Mouse (Mus musculus): ENCODE measurements around the gene Sh3d19. TPM values are rescaled to one million over a fixed set of nuclear protein-coding genes. Genes with fewer than 3 reads are reported as not detected.
"Not testable (repeated sequence)": the region's sequence is repeated elsewhere in the genome, so short reads cannot be mapped to it uniquely, and the experiment has no call there.

The Sh3d19 gene
- polyA plus RNA-seq, 1 experiment from 2014 or later: 23.0 TPM

DNA sequence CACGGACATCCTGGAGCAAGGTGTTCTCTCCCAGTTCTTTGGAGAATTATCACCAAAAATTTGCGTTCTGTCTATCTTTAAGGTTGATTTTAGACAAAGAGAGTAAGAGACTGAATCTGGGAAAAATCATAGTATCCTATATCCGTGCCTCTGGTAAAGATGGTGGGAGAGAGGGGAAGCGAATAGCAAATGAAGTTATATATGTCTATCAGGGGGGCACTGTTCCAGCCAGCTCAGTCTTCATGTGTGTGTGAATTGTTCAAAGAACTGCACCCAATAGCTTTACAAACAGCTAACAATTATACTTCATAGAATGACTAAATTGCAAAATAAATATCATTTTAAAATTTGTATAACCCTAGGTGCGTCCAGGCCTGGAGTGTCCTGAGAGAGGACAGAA lies 123.0 kb downstream of the Sh3d19 start:
- H3K36me3 ChIP-seq (ENCODE audit: control insufficient read depth, insufficient read depth, low read length): peaks cover 6% of the 10 kb centered on the region; the same call in 1 of the 2 replicates
- WGBS: 88% methylated on average over 5 of the region's 5 CpGs
- H3K27ac ChIP-seq (replicated peaks): no peak overlapping the region

DNA sequence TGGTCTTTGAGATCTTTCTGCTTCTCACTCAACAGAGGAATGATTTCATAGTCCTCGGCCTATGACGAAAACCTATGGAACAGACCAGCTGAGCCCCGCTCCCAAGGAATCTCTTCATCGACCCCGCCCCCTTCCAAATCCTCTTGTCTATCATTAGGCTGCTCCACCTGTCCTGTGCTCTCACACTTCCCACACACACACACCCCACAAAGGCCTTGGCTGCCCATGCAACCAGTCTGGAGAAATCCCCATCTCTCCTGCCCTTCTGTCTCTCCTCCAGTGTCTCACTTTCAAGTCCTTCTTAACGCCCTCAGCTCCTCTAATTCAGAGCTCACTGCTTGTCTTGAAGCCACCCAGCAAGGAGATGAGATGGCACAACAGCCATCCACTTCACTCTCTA lies 131.0 kb downstream of the Sh3d19 start:
- H3K4me1 ChIP-seq (replicated peaks; ENCODE audit: control insufficient read depth, insufficient read depth): no peaks in the 10 kb centered on the region
- ATAC-seq (ENCODE audit: low FRiP score, low TSS enrichment) (no peak), DNase-seq (ENCODE audit: low spot score) (no peak)
- no peak overlapping the region for H3K9ac ChIP-seq (ENCODE audit: low read length)
- WGBS: 88% methylated on average over 6 of the region's 6 CpGs
- H3K27ac ChIP-seq (replicated peaks): no peak overlapping the region
- H3K36me3 ChIP-seq (ENCODE audit: control insufficient read depth, insufficient read depth, low read length): peaks cover 7% of the 10 kb centered on the region
- H3K4me3 ChIP-seq (ENCODE audit: low read depth, low read length): no peak overlapping the region
- H3K9me3 ChIP-seq (ENCODE audit: control insufficient read depth, low read length): no peaks in the 10 kb centered on the region
- TF ChIP-seq CTCF (IDR thresholded peaks at IDR 0.05; ENCODE audit: low read depth) (no peak), EP300 (optimal IDR thresholded peaks at IDR 0.05) (no peak)
- no peak overlapping the region for H3K4me2 ChIP-seq (replicated peaks; ENCODE audit: low read depth)
- H3K27me3 ChIP-seq (ENCODE audit: control insufficient read depth, insufficient read depth, low read length): no peaks in the 10 kb centered on the region

More for the DNA sequence above, 123.0 kb downstream of the Sh3d19 start:
- ATAC-seq (ENCODE audit: low FRiP score, low TSS enrichment): no peak
- Histone ChIP-seq H3K4me1 (replicated peaks; ENCODE audit: control insufficient read depth, insufficient read depth) (no peaks in the 10 kb centered on the region), H3K4me3 (ENCODE audit: low read depth, low read length) (no peak overlapping the region), H3K27me3 (ENCODE audit: control insufficient read depth, insufficient read depth, low read length) (no peaks in the 10 kb centered on the region), H3K9me3 (ENCODE audit: control insufficient read depth, low read length) (no peaks in the 10 kb centered on the region), H3K9ac (ENCODE audit: low read length) (no peak overlapping the region), H3K4me2 (replicated peaks; ENCODE audit: low read depth) (no peak overlapping the region)
- no peak for DNase-seq (ENCODE audit: low spot score)
- TF ChIP-seq EP300 (optimal IDR thresholded peaks at IDR 0.05): no peak
- no peak for TF ChIP-seq CTCF (IDR thresholded peaks at IDR 0.05; ENCODE audit: low read depth)

DNA sequence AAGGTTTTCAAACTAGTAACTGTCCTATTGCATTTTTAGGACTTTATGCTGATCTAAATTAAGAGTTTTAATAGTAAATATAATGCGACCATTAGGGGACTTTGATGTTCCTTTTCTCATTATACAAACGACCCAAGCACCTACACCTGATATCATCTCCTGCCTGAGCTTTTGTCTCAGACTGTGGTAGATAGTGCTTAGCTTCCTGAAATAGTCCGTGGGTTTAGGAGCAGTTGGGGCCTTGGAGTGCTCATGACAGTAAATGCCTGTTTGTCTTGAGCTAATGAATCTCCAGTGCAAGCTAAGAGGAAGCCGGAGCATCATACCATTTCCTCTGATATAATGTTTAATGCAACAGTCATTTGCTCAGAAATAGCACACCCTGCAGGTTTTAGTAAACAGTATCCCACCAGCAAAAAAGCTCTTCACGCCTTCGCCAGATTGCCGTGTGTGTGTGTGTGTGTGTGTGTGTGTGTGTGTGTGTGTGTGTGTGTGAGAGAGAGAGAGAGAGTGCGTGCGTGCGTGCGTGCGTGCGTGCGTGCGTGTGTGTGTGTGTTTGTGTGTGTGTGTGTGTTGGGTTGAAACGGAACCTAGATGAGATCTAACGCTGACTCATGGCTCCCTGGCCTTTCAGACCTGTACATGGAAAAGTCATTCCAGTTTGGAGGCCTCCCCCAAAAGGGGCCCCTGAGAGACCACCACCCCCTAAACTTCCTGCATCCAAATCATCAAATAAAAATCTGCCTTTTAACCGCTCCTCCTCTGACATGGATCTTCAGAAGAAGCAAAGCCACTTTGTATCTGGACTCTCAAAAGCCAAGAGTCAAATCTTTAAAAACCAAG lies 132.8 kb downstream of the Sh3d19 start:
- TF ChIP-seq CTCF (IDR thresholded peaks at IDR 0.05; ENCODE audit: low read depth) (peak; percentile 28; the same call in 1 of the 2 replicates), EP300 (optimal IDR thresholded peaks at IDR 0.05) (no peak)
- H3K27ac ChIP-seq (replicated peaks): no peak overlapping the region
- no peaks in the 10 kb centered on the region for H3K27me3 ChIP-seq (ENCODE audit: control insufficient read depth, insufficient read depth, low read length)
- ATAC-seq (ENCODE audit: low FRiP score, low TSS enrichment): no peak
- H3K9me3 ChIP-seq (ENCODE audit: control insufficient read depth, low read length): no peaks in the 10 kb centered on the region
- H3K36me3 ChIP-seq (ENCODE audit: control insufficient read depth, insufficient read depth, low read length): peaks cover 9% of the 10 kb centered on the region
- no peaks in the 10 kb centered on the region for H3K4me1 ChIP-seq (replicated peaks; ENCODE audit: control insufficient read depth, insufficient read depth)
- H3K4me3 ChIP-seq (ENCODE audit: low read depth, low read length): no peak overlapping the region
- DNase-seq (ENCODE audit: low spot score): no peak
- H3K4me2 ChIP-seq (replicated peaks; ENCODE audit: low read depth): no peak overlapping the region
- no peak overlapping the region for H3K9ac ChIP-seq (ENCODE audit: low read length)
- WGBS: 84% methylated on average over 18 of the region's 18 CpGs

DNA sequence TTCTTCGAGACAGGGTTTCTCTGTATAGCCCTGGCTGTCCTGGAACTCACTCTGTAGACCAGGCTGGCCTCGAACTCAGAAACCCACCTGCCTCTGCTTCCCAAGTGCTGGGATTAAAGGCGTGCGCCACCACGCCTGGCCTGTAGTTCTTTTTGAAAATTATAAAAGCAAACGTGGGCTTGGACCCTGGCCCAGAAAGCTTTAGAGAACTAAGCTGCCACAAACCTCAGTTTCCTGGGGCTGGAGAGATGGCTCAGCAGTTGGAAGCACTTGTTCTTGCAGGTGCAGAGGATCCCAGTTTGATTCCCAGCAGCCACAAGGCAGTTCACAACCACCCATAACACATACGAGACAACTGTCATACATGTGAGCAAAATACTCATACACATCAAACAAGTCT lies 133.5 kb downstream of the Sh3d19 start:
- H3K36me3 ChIP-seq (ENCODE audit: control insufficient read depth, insufficient read depth, low read length); ATAC-seq (ENCODE audit: low FRiP score, low TSS enrichment); H3K9me3 ChIP-seq (ENCODE audit: control insufficient read depth, low read length); DNase-seq (ENCODE audit: low spot score); H3K4me2 ChIP-seq (replicated peaks; ENCODE audit: low read depth); H3K4me3 ChIP-seq (ENCODE audit: low read depth, low read length); H3K9ac ChIP-seq (ENCODE audit: low read length); H3K27ac ChIP-seq (replicated peaks); H3K4me1 ChIP-seq (replicated peaks; ENCODE audit: control insufficient read depth, insufficient read depth); H3K27me3 ChIP-seq (ENCODE audit: control insufficient read depth, insufficient read depth, low read length): not testable (repeated sequence)
- 86% methylated on average over 7 of the region's 7 CpGs for WGBS

DNA sequence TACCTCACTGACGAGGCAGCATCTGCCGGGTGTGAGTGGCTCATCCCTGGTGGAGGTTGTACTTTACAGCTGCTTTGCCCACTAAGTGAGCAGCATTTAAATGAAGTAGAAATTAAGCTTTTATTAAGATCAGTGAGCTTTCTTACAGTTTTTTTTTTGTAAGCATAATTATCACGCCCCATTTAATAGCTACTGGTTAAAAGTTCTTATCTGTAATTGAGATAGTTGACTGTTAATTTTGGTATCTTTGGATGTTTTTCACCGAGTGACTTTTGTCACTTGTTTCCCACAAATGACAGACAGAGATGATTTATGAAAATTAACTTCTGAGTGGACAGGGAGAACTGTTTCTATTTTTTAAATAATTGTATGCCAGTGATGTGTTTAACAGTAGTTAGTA lies 134.0 kb downstream of the Sh3d19 start:
- Histone ChIP-seq H3K4me1 (replicated peaks; ENCODE audit: control insufficient read depth, insufficient read depth) (no peaks in the 10 kb centered on the region), H3K9ac (ENCODE audit: low read length) (no peak overlapping the region), H3K9me3 (ENCODE audit: control insufficient read depth, low read length) (no peaks in the 10 kb centered on the region), H3K27ac (replicated peaks) (no peak overlapping the region), H3K4me3 (ENCODE audit: low read depth, low read length) (no peak overlapping the region), H3K27me3 (ENCODE audit: control insufficient read depth, insufficient read depth, low read length) (no peaks in the 10 kb centered on the region), H3K4me2 (replicated peaks; ENCODE audit: low read depth) (no peak overlapping the region), H3K36me3 (ENCODE audit: control insufficient read depth, insufficient read depth, low read length) (peaks cover 4% of the 10 kb centered on the region)
- WGBS: 70% methylated on average over 4 of the region's 4 CpGs
- no peak for TF ChIP-seq EP300 (optimal IDR thresholded peaks at IDR 0.05)
- TF ChIP-seq CTCF (IDR thresholded peaks at IDR 0.05; ENCODE audit: low read depth): no peak
- no peak for ATAC-seq (ENCODE audit: low FRiP score, low TSS enrichment)
- no peak for DNase-seq (ENCODE audit: low spot score)

DNA sequence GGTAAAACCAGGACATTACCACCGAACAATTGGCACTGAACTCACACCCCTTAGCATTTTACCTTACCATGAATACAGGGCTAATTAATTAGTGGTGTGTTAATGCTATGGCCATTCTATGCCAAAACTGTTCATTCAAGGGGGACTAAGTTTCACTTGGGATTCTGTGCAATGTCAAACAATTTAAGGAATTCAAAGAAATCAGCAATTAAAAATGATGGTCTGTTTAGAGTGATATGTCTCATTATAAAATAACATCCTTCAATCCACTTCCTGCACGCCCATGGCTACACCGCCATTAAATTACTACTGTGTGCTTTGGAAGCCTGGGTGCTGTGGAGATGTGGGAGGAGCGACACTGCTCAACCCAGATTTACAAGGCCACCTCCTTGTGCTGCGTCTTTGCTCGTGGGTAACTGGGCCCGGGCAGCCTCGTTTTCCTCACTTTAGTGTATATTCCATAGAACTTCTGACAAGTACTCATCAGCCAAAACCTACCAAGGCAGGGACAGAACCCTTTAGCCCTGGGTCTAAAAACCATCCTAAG lies 135.2 kb downstream of the Sh3d19 start:
- Histone ChIP-seq H3K4me2 (replicated peaks; ENCODE audit: low read depth) (no peak overlapping the region), H3K9me3 (ENCODE audit: control insufficient read depth, low read length) (no peaks in the 10 kb centered on the region), H3K4me3 (ENCODE audit: low read depth, low read length) (no peak overlapping the region), H3K9ac (ENCODE audit: low read length) (no peak overlapping the region), H3K36me3 (ENCODE audit: control insufficient read depth, insufficient read depth, low read length) (peaks cover 4% of the 10 kb centered on the region), H3K4me1 (replicated peaks; ENCODE audit: control insufficient read depth, insufficient read depth) (no peaks in the 10 kb centered on the region), H3K27ac (replicated peaks) (no peak overlapping the region), H3K27me3 (ENCODE audit: control insufficient read depth, insufficient read depth, low read length) (no peaks in the 10 kb centered on the region)
- TF ChIP-seq CTCF (IDR thresholded peaks at IDR 0.05; ENCODE audit: low read depth) (no peak), EP300 (optimal IDR thresholded peaks at IDR 0.05) (no peak)
- no peak for ATAC-seq (ENCODE audit: low FRiP score, low TSS enrichment)
- DNase-seq (ENCODE audit: low spot score): no peak
- WGBS: 91% methylated on average over 8 of the region's 8 CpGs
